In the genomic region with DNA sequence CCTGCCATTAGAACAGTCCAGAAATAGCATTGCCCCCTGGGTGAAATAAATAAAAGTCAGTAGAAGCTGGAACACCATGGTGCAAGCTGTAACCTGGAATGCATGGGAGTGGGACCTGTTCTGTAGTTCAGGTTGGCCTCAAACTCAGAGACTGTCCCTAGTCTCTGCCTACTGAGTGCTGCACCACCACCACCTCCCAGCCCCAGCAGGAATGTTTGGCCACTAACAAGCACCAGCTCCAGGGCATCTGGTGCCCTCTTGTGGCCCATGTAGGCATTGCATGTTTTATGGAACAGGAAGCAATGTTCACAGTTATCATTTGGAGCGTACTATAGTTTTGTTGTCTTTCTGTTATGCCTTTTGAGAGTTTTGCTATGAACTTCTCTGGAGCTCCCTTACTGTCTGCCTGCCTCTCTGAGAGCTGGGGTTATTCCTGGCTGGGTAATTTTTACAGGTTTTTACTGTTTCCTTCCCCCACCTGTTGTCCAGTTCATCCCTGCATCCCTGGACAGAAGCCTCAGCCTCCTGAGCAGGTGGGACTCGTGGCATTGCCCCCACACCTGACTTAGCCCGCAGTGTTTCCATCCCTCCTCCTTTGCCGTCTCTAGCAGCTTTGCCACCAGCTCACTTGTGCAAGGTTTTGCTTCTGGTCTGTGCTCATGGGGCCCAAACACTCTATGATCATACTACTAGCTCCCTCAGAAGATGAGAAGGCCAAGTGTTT, we compare ENCODE assay signal across 7 mouse cellular contexts.
A peak's percentile ranks its signal among the peaks of the same experiment; 100 is the strongest.
DNase-seq lines count a peak whose midpoint lies in the region; ATAC-seq lines count a peak whose summit lies in the region.

No protein-coding gene starts in this region.

- H3K9ac ChIP-seq in limb, embryonic 11.5 days (ENCODE audit: low read length) = no peak overlapping the region
- no peak overlapping the region for H3K9ac ChIP-seq in midbrain, embryonic 14.5 days (replicated peaks; ENCODE audit: low read length)

- H3K27ac ChIP-seq in limb, embryonic 11.5 days (replicated peaks; ENCODE audit: low read depth, low read length) = no peak overlapping the region
- H3K27ac ChIP-seq in midbrain, embryonic 14.5 days (replicated peaks; ENCODE audit: low read depth, low read length) = no peak overlapping the region

- H3K36me3 ChIP-seq in limb, embryonic 11.5 days (ENCODE audit: control insufficient read depth, insufficient read depth, low read length) = no peaks in the 10 kb centered on the region
- no peaks in the 10 kb centered on the region for H3K36me3 ChIP-seq in midbrain, embryonic 14.5 days (ENCODE audit: control insufficient read depth, insufficient read depth, low read length)

- no peaks in the 10 kb centered on the region for H3K9me3 ChIP-seq in limb, embryonic 11.5 days (ENCODE audit: control insufficient read depth, low read length)
- no peaks in the 10 kb centered on the region for H3K9me3 ChIP-seq in midbrain, embryonic 14.5 days (ENCODE audit: control insufficient read depth, low read length)

- H3K27me3 ChIP-seq in limb, embryonic 11.5 days (ENCODE audit: control insufficient read depth, insufficient read depth, low read length) = no peaks in the 10 kb centered on the region
- no peaks in the 10 kb centered on the region for H3K27me3 ChIP-seq in midbrain, embryonic 14.5 days (ENCODE audit: control insufficient read depth, insufficient read depth, low read length)

- WGBS in limb, embryonic 11.5 days = 66% methylated on average over 4 of the region's 4 CpGs
- 69% methylated on average over 4 of the region's 4 CpGs for WGBS in midbrain, embryonic 14.5 days

- no peak overlapping the region for H3K4me3 ChIP-seq in limb, embryonic 11.5 days (ENCODE audit: low read depth, low read length)
- no peak overlapping the region for H3K4me3 ChIP-seq in midbrain, embryonic 14.5 days (replicated peaks; ENCODE audit: low read depth, low read length)

- no peaks in the 10 kb centered on the region for H3K4me1 ChIP-seq in limb, embryonic 11.5 days (ENCODE audit: control insufficient read depth, insufficient read depth, low read length)
- H3K4me1 ChIP-seq in midbrain, embryonic 14.5 days (ENCODE audit: control insufficient read depth, insufficient read depth, low read length) = no peaks in the 10 kb centered on the region

- no peak overlapping the region for H3K4me2 ChIP-seq in limb, embryonic 11.5 days (ENCODE audit: low read depth, severe bottlenecking)
- no peak overlapping the region for H3K4me2 ChIP-seq in midbrain, embryonic 14.5 days (ENCODE audit: low read length)

- ATAC-seq in limb, embryonic 11.5 days (ENCODE audit: insufficient number of reproducible peaks, low FRiP score, low TSS enrichment, low read depth) = peak; percentile 62; the same call in 1 of the 2 replicates
- peak; percentile 31; the same call in 1 of the 2 replicates for ATAC-seq in midbrain, embryonic 14.5 days (ENCODE audit: low FRiP score, low TSS enrichment)

- DNase-seq in adrenal gland, adult 8-10 months = peak; percentile 71
- peak; percentile 72 for DNase-seq in embryo, embryonic 9.5 days (ENCODE audit: extremely low spot score)
- peak; percentile 96 for DNase-seq in heart, adult 11 months
- DNase-seq in kidney, adult 18-20 months = peak; percentile 91
- DNase-seq in limb, embryonic 11.5 days (ENCODE audit: low spot score) = peak; percentile 92
- DNase-seq in midbrain, embryonic 14.5 days = peak; percentile 88
- peak; percentile 73 for DNase-seq in spleen, adult 12 weeks (ENCODE audit: low spot score)
